Mouse (Mus musculus) embryonic facial prominence, embryonic 14.5 days (tissue): ENCODE results near the gene Wdr37. TPM values are rescaled to one million over a fixed set of nuclear protein-coding genes. Genes with fewer than 3 reads are reported as not detected.

Source experiments
- ATAC-seq: fragments of 200-750 bp; cut with Nextera tagmentation; 2 replicates; pipeline ENCODE4 v1.8.0; 2017; ENCODE audit warnings: low read depth, moderate number of reproducible peaks, moderate TSS enrichment
- DNase-seq: peaks from one replicate; pipeline ENCODE4 v3.0.0-alpha.2; 2015; ENCODE audit warnings: low spot score
- H3K27ac ChIP-seq: fragments of 300-500 bp; sonication (generic); replicated peaks from 2 replicates; pipeline ENCODE4 v1.5.1; 2014; ENCODE audit warnings: low read depth, mild to moderate bottlenecking, low read length, moderate library complexity
- H3K27me3 ChIP-seq: fragments of 300-500 bp; sonication (generic); replicated peaks from 2 replicates; pipeline ENCODE4 v1.6.1; 2014; ENCODE audit warnings: low read length; ENCODE audit not compliant: control insufficient read depth, insufficient read depth
- H3K36me3 ChIP-seq: fragments of 300-500 bp; sonication (generic); 2 replicates; pipeline ENCODE4 v1.6.1; 2014; ENCODE audit warnings: low read length, mixed read lengths; ENCODE audit not compliant: control insufficient read depth, insufficient read depth
- H3K4me1 ChIP-seq: fragments of 300-500 bp; sonication (generic); 2 replicates; pipeline ENCODE4 v1.6.1; 2014; ENCODE audit warnings: antibody characterized with exemption, low read length; ENCODE audit not compliant: control insufficient read depth, insufficient read depth
- H3K4me2 ChIP-seq: fragments of 300-500 bp; sonication (generic); 2 replicates; pipeline ENCODE4 v1.6.1; 2014; ENCODE audit warnings: low read depth, mild to moderate bottlenecking, low read length, moderate library complexity, mixed read lengths
- H3K4me3 ChIP-seq: fragments of 300-500 bp; sonication (generic); 2 replicates; pipeline ENCODE4 v1.5.1; 2014; ENCODE audit warnings: low read depth, mild to moderate bottlenecking, low read length
- H3K9ac ChIP-seq: fragments of 300-500 bp; sonication (generic); 2 replicates; pipeline ENCODE4 v1.6.1; 2014; ENCODE audit warnings: low read depth, mild to moderate bottlenecking, low read length, moderate library complexity, mixed read lengths
- H3K9me3 ChIP-seq: fragments of 300-500 bp; sonication (generic); 2 replicates; pipeline ENCODE4 v1.6.1; 2016; ENCODE audit warnings: low read length; ENCODE audit not compliant: control insufficient read depth
- WGBS: fragments of 180-500 bp; shearing (Covaris S2); extraction: QIAGEN DNeasy Blood & Tissue Kit; methylation state at CpG from one replicate; pipeline ENCODE4 v1.1.7; 2014; 5-methylcytosine and 5-hydroxymethylcytosine counted together
- polyA plus RNA-seq: library from polyadenylated mRNA; unstranded; fragments of >200 nt; fragmentation: Nextera tagmentation; extraction: Ambion mirVana; gene quantifications from 2 replicates; pipeline ENCODE4 v1.2.1, GENCODE M21; 2014

Gene Wdr37
- polyA plus RNA-seq, 1 experiment from 2014 or later, result 21.9 TPM

DNA sequence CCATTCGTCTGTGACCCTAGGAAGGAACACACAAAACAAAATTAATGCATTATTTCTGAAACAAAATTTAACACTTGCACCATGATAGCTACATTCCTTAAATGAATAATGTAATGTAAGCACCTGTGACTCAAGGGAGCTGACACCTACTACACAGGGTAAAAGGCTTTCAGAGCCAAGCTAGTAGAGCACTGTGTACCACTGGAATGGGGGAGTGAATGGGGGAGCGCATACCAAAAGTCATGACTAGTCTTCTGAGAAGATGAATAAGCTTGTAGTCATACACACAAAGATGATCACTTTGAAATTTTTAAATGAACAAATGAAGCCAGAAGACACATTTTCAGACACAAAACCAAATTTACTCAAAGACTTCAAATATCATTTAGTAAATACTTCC, 65.8 kb downstream of the Wdr37 start:
- Histone ChIP-seq H3K4me2 (no peak overlapping the region), H3K9me3 (no peaks in the 10 kb centered on the region), H3K27me3 (no peaks in the 10 kb centered on the region), H3K9ac (no peak overlapping the region), H3K36me3 (peaks cover 27% of the 10 kb centered on the region), H3K27ac (no peak overlapping the region), H3K4me3 (no peak overlapping the region), H3K4me1 (no peaks in the 10 kb centered on the region)
- ATAC-seq, result no peak
- no peak for DNase-seq
- 94% methylated on average over 2 of the region's 2 CpGs for whole genome bisulfite sequencing

DNA sequence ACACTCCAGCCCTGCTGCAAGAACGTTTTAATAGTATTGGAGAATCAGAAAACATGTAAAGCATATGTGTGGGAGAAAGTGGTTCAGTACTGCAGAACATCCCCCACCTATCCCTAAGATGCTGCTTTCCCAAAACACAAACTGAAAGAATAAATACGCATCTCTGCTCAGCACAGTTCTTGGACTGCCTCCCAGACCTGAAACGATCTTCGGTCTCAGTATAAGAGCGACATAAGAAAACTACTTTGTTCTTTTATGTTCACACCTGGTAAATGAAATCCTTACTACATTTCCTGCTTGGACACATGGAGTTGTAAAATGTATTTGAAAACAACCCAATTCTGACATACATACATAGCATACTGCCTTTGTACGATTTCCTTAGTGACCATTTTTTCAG, 71.1 kb downstream of the Wdr37 start:
- peak; percentile 11 for DNase-seq
- H3K4me1 ChIP-seq, result no peaks in the 10 kb centered on the region
- no peaks in the 10 kb centered on the region for H3K27me3 ChIP-seq
- peaks cover 23% of the 10 kb centered on the region for H3K36me3 ChIP-seq
- no peaks in the 10 kb centered on the region for H3K9me3 ChIP-seq
- ATAC-seq, result peak; percentile 47; the same call in 1 of the 2 replicates
- no peak overlapping the region for H3K4me3 ChIP-seq
- WGBS, result 64% methylated on average over 6 of the region's 6 CpGs
- no peak overlapping the region for H3K27ac ChIP-seq
- no peak overlapping the region for H3K4me2 ChIP-seq
- H3K9ac ChIP-seq, result no peak overlapping the region

DNA sequence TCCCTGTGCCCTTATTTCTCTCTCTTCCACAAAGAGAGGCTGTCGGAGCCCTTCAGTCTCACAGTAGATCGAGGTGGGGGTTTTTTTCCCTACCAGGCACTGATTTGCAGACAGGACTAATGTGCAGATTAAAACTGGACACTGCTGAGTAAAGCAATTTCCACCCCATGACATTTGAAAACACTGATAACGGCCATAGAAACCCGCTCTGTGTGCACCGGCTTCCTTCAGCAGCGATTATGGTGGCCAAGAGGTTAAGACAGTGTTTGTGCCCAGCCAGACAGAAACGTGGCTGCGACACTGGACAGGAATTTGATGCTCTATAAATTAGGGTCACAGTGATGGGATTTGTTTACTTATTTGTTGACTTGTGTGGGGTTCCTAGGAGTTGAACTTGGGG, 78.5 kb downstream of the Wdr37 start:
- no peak for ATAC-seq
- no peak overlapping the region for H3K27ac ChIP-seq
- WGBS, result 82% methylated on average over 8 of the region's 8 CpGs
- no peaks in the 10 kb centered on the region for H3K36me3 ChIP-seq
- no peak overlapping the region for H3K4me3 ChIP-seq
- H3K4me2 ChIP-seq, result no peak overlapping the region
- H3K9me3 ChIP-seq, result no peaks in the 10 kb centered on the region
- H3K27me3 ChIP-seq, result no peaks in the 10 kb centered on the region
- no peak for DNase-seq
- no peaks in the 10 kb centered on the region for H3K4me1 ChIP-seq
- H3K9ac ChIP-seq, result no peak overlapping the region

DNA sequence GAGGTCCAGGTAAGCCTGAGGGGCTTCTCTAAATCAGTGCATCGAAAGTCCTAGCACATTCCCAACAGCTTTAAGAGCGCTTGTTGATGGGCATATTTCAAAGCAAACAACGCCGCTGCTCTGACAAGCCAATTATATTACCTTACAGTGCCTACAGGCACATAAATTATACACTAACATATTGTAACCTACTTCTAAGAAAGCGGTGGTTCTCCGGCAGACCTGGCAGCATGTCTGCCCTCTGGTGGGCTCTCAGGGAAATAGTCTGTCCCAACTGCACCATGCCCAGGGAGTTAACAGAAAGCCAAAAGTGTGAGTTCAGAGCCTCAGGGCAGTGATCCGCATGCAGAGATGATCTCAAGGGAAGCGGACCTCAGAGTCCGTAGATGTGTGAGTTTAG, 86.5 kb downstream of the Wdr37 start:
- ATAC-seq (0 out of 2 replicates have a peak, but pooled peaks have one; percentile 57), DNase-seq (peak; percentile 69)
- Histone ChIP-seq H3K36me3 (no peaks in the 10 kb centered on the region), H3K4me3 (no peak overlapping the region), H3K9me3 (no peaks in the 10 kb centered on the region), H3K4me2 (peak overlapping the region; percentile 37), H3K27ac (no peak overlapping the region), H3K9ac (no peak overlapping the region), H3K27me3 (no peaks in the 10 kb centered on the region), H3K4me1 (no peaks in the 10 kb centered on the region)
- WGBS, result 27% methylated on average over 9 of the region's 9 CpGs

DNA sequence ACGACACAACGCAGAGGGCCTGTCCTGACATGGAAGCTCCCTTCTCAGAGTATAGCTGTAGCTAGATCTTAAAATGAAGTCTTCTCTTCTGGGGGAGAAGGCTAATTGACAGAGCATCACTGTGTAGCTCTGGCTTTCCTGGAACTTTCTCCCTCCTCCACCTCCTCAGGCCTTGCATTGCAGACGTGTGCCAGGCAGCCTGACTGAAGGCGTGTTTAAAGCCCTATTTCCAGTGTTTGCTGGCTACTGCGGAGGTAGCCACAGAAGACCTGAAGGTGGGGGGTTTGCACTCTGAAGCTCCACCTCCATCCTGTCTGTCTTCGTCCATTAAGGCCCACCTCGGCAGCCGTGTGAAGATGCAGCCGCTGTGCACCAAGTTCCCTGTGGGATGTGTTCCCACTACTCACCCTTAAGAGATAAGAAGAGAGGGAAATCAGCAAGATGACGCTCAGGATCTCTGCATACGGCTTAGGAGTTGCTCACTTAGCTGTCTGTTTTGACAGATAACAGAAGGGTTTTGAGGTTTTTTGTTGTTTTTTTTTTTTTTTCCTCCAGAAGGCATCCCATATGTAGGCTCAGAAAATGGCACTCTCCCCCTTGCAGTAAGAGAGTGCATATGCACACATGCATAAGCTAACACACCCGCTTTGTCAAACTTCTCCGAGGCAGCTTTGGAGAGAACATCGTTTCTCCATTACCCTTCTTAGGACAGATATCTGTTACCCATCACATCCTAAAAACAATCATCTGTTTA, 87.2 kb downstream of the Wdr37 start:
- peak overlapping the region; percentile 37; the same call in 1 of the 2 replicates for H3K4me2 ChIP-seq
- no peak overlapping the region for H3K9ac ChIP-seq
- 68% methylated on average over 14 of the region's 14 CpGs for WGBS
- H3K9me3 ChIP-seq, result no peaks in the 10 kb centered on the region
- DNase-seq (peak; percentile 5), ATAC-seq (no peak)
- no peak overlapping the region for H3K27ac ChIP-seq
- no peaks in the 10 kb centered on the region for H3K36me3 ChIP-seq
- no peaks in the 10 kb centered on the region for H3K27me3 ChIP-seq
- no peak overlapping the region for H3K4me3 ChIP-seq
- H3K4me1 ChIP-seq, result no peaks in the 10 kb centered on the region

- Histone ChIP-seq H3K27me3 (no peaks in the 10 kb centered on the region), H3K9me3 (no peaks in the 10 kb centered on the region), H3K27ac (no peak overlapping the region), H3K4me1 (no peaks in the 10 kb centered on the region), H3K9ac (no peak overlapping the region), H3K4me3 (no peak overlapping the region), H3K4me2 (no peak overlapping the region), H3K36me3 (no peaks in the 10 kb centered on the region)
- DNase-seq (no peak), ATAC-seq (no peak)
- WGBS, result 79% methylated on average over 10 of the region's 10 CpGs
These were observed 87.9 kb downstream of the Wdr37 start for GRCm38 (mm10) chr13:8783686-8784307.

DNA sequence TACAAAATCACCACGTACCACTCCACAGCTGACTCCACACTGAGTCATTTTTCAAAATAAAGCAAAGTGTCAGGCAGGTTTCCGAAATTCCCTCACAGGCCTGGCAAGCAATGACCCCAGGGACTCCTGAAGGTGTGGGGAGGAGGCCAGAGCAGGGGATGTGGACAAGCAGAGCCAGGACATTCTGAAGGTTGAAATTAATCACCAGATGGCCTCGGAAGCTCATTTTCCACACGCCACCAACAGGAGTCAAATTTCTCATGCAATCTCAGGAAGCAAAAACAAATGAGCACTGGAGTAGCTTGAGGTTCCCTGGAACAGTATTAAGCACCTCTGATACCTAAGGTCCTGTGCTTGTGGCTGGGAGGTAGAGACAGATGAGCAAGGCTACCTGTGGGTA, 89.1 kb downstream of the Wdr37 start:
- H3K27me3 ChIP-seq, result no peaks in the 10 kb centered on the region
- H3K4me1 ChIP-seq, result no peaks in the 10 kb centered on the region
- H3K4me3 ChIP-seq, result no peak overlapping the region
- H3K27ac ChIP-seq, result no peak overlapping the region
- no peak overlapping the region for H3K9ac ChIP-seq
- no peak overlapping the region for H3K4me2 ChIP-seq
- no peaks in the 10 kb centered on the region for H3K36me3 ChIP-seq
- ATAC-seq, result no peak
- 26% methylated on average over 4 of the region's 4 CpGs for WGBS
- H3K9me3 ChIP-seq, result no peaks in the 10 kb centered on the region
- no peak for DNase-seq

GRCm38 (mm10) chr13:8780441-8780840, 91.3 kb downstream of the Wdr37 start:
- Histone ChIP-seq H3K36me3 (no peaks in the 10 kb centered on the region), H3K4me2 (no peak overlapping the region), H3K9me3 (no peaks in the 10 kb centered on the region), H3K27ac (no peak overlapping the region), H3K4me1 (no peaks in the 10 kb centered on the region), H3K27me3 (no peaks in the 10 kb centered on the region), H3K9ac (no peak overlapping the region), H3K4me3 (no peak overlapping the region)
- DNase-seq, result peak; percentile 22
- no peak for ATAC-seq
- 50% methylated on average over 4 of the region's 4 CpGs for WGBS

DNA sequence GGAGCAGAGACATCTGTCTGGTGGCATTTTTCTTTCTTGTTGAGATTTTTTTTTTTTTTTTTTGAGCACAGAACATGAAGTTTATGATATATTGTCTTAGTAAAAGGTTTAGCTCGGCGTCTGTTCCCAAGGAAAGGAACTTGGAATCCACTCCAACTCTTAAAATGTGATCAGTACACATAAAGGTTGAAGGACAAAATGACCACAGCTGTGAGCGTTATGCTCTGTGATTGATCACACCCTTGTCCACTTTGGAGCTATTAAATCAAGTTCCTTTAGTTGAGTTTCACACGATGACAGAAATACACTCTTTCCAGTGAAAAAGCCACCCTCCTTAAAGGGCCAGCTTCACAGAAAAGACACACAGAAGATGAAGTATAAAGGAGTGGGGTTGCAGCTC, 101.1 kb downstream of the Wdr37 start:
- 65% methylated on average over 4 of the region's 4 CpGs for WGBS

More for the DNA sequence above, 101.1 kb downstream of the Wdr37 start:
- no peaks in the 10 kb centered on the region for H3K27me3 ChIP-seq
- no peak overlapping the region for H3K9ac ChIP-seq
- no peak overlapping the region for H3K4me2 ChIP-seq
- ATAC-seq, result no peak
- no peaks in the 10 kb centered on the region for H3K36me3 ChIP-seq
- no peak for DNase-seq
- no peaks in the 10 kb centered on the region for H3K4me1 ChIP-seq
- no peak overlapping the region for H3K27ac ChIP-seq
- H3K9me3 ChIP-seq, result 0 out of 2 replicates have a peak, but pooled peaks cover 4% of the 10 kb centered on the region
- no peak overlapping the region for H3K4me3 ChIP-seq
